Mouse (Mus musculus): ENCODE measurements around the gene Rfc1. TPM values are rescaled to one million over a fixed set of nuclear protein-coding genes. Genes with fewer than 3 reads are reported as not detected.
A peak's percentile ranks its signal among the peaks of the same experiment; 100 is the strongest.

The Rfc1 gene
- 10 to 100 TPM; 28.0 to 30.8 TPM for total RNA-seq (2021)
- long read RNA-seq, full-length matches to known transcripts: 39 of 56 reads
- long read RNA-seq, partial matches to known transcripts: 9 of 56 reads
- long read RNA-seq, other reads (novel, unspliced or antisense): 8 of 56 reads

GRCm38 (mm10) chr5:65335298-65336074 is at the start of gene Rfc1:
Gene Rfc1 (minus strand): TSS chr5:65335670.
- peak; percentile 90 to 92 for DNase-seq (ENCODE audit: low spot score in 2 of 2)

GRCm38 (mm10) chr5:65374746-65375145 is 39.3 kb upstream of the Rfc1 start:
- DNase-seq (ENCODE audit: low spot score in 2 of 2): no peak

- no peak for DNase-seq (ENCODE audit: low spot score in 2 of 2)
Measured at GRCm38 (mm10) chr5:65371551-65371950, 36.1 kb upstream of the Rfc1 start.

GRCm38 (mm10) chr5:65367837-65368236 is 32.4 kb upstream of the Rfc1 start:
- DNase-seq (ENCODE audit: low spot score in 2 of 2): no peak

- no peak for DNase-seq (ENCODE audit: low spot score in 2 of 2)
Measured at GRCm38 (mm10) chr5:65357771-65358170, 22.3 kb upstream of the Rfc1 start.

GRCm38 (mm10) chr5:65356851-65357250 is 21.4 kb upstream of the Rfc1 start:
- DNase-seq (ENCODE audit: low spot score in 2 of 2): no peak

- no peak for DNase-seq (ENCODE audit: low spot score in 2 of 2)
Measured at GRCm38 (mm10) chr5:65354985-65355384, 19.5 kb upstream of the Rfc1 start.

- DNase-seq (ENCODE audit: low spot score in 2 of 2): no peak
Measured at GRCm38 (mm10) chr5:65354097-65354496, 18.6 kb upstream of the Rfc1 start.

GRCm38 (mm10) chr5:65350508-65350907 is 15.0 kb upstream of the Rfc1 start:
- DNase-seq (ENCODE audit: low spot score in 2 of 2): no peak

- DNase-seq (ENCODE audit: low spot score in 2 of 2): no peak
Measured at GRCm38 (mm10) chr5:65348168-65348567, 12.7 kb upstream of the Rfc1 start, which contains the start of gene Klb. Gene Klb (plus strand): TSS chr5:65348314.

GRCm38 (mm10) chr5:65340167-65340566 is 4.7 kb upstream of the Rfc1 start:
- DNase-seq (ENCODE audit: low spot score in 2 of 2): no peak

GRCm38 (mm10) chr5:65338394-65338793 is 2.9 kb upstream of the Rfc1 start:
- DNase-seq (ENCODE audit: low spot score in 2 of 2): no peak

GRCm38 (mm10) chr5:65336075-65336355 is 545 bp upstream of the Rfc1 start:
- DNase-seq (ENCODE audit: low spot score in 2 of 2): no peak

- no peak for DNase-seq (ENCODE audit: low spot score in 2 of 2)
Measured at GRCm38 (mm10) chr5:65334788-65335187, 682 bp downstream of the Rfc1 start.

GRCm38 (mm10) chr5:65329971-65330370 is 5.5 kb downstream of the Rfc1 start:
- DNase-seq (ENCODE audit: low spot score in 2 of 2): no peak

- no peak for DNase-seq (ENCODE audit: low spot score in 2 of 2)
Measured at GRCm38 (mm10) chr5:65326212-65326611, 9.3 kb downstream of the Rfc1 start.

- no peak for DNase-seq (ENCODE audit: low spot score in 2 of 2)
Measured at GRCm38 (mm10) chr5:65324758-65325355, 10.6 kb downstream of the Rfc1 start.

GRCm38 (mm10) chr5:65324271-65324670 is 11.2 kb downstream of the Rfc1 start:
- DNase-seq (ENCODE audit: low spot score in 2 of 2): no peak

GRCm38 (mm10) chr5:65322165-65322564 is 13.3 kb downstream of the Rfc1 start:
- DNase-seq (ENCODE audit: low spot score in 2 of 2): no peak

- DNase-seq (ENCODE audit: low spot score in 2 of 2): no peak
Measured at GRCm38 (mm10) chr5:65319176-65319575, 16.3 kb downstream of the Rfc1 start.

- no peak for DNase-seq (ENCODE audit: low spot score in 2 of 2)
Measured at GRCm38 (mm10) chr5:65308866-65309265, 26.6 kb downstream of the Rfc1 start.

- DNase-seq (ENCODE audit: low spot score in 2 of 2): no peak
Measured at GRCm38 (mm10) chr5:65308208-65308607, 27.3 kb downstream of the Rfc1 start.

- DNase-seq (ENCODE audit: low spot score in 2 of 2): peak; percentile 3 to 52
Measured at GRCm38 (mm10) chr5:65305516-65305915, 30.0 kb downstream of the Rfc1 start.
